Mouse (Mus musculus): ENCODE measurements around the gene Vps13c.
A peak's percentile ranks its signal among the peaks of the same experiment; 100 is the strongest.

Gene Vps13c

DNA sequence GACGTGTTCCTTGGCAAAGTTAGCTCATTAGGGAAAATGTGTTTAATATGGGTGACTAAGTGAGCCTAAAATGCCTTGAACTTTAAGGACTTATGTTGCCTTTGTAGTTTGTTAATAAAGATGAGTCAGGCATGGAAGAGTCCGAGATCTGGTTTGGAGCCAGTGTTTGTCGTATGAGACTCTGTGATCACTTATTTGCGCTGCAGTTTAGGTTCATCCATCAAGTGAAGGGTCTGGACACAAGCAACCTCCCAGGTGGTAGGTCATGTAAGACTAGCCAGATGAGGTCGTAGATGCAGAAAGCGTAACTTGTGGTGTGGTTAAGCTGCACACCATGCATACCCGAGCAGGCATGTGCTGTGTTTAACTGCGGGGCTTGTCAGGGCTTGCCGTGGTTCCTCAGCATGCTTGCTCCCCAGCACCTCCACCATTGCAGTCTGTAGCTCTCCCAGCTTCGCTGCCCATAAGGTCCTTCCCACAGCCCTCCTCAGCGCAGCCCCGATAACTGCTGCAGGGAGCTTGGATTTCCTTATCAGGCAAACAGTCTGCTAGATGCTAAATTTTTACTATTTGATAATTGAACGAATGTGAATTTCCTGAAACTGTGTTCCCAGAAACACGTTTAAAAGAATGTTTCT, 37.0 kb downstream of the Vps13c start:
- DNase-seq (ENCODE audit: low read depth, low spot score) = no peak

DNA sequence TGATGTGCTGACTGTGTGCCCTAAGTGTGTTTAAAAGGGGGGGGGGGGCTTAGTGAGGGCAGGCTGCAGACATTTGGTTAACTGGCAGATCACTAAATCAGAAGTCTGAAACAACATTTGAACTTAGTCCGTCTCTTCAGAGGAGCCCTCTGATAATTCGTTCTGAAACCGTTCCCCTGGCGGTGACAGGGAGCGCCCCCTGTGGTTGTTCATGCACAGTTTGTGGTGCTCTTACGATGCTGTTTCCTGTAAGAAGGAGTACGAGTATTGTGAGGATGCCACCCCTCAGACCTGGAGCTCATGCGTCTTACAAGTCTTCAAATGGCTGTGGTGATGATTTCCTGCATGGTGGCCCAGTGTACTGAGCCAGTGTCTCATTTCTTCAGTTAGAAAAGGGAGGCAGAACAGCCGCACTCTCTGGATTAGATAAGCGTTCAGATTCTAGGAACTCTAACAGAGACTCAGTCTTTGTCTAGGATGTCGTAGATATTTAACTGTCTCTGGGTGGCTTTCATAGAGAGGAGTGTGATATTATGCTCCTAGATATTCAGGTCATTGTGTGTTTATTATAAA, 38.1 kb downstream of the Vps13c start:
- DNase-seq (ENCODE audit: low read depth, low spot score) = no peak

DNA sequence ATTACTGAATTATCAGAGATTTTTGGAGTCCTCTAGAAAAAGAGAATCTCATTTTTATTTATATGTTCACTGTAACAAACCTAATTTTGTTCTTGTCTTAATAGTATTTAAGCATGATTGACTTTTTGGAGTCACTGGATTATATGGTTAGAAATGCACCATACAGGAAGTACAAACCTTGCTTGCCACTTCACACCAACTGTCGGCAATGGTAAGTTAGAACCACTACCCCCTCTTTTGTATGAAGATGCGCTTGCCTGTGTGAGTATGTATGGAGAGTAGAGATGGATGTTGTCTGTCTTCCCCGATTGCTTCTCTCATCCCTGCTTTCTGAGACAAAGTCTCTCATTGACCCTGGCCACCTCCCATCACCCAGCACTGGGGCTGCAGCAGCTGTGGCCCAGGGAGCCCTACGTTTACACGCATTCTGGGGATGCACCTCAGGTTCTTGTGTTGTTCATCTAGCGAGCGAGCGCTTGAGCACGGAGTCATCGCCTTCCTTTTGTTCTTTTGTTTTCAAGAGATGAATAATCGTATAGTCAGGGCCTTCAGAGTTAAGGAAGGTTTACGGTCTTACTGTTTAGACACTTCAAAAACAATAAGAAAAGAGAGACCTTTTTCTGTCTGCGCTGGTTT, 43.3 kb downstream of the Vps13c start:
- no peak for DNase-seq (ENCODE audit: low read depth, low spot score)

DNA sequence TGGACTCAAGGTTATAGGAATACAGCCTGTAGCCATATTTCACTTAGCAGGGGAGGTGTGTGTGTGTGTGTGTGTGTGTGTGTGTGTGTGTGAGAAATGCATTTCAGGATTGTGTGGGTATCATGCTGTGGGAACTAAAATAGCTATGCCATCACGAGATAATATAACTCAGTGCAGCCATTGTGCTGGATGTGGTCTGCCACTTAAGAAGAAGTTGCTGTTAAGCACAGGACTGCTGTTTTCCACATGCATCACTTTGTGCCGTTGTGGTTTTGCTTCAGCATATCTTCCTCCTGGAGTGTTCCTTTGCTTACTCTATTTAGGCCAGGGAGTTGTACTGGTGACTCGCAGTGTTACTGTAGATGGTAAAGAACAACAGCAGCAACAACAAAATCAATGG, 43.9 kb downstream of the Vps13c start:
- DNase-seq (ENCODE audit: low read depth, low spot score) = no peak

DNA sequence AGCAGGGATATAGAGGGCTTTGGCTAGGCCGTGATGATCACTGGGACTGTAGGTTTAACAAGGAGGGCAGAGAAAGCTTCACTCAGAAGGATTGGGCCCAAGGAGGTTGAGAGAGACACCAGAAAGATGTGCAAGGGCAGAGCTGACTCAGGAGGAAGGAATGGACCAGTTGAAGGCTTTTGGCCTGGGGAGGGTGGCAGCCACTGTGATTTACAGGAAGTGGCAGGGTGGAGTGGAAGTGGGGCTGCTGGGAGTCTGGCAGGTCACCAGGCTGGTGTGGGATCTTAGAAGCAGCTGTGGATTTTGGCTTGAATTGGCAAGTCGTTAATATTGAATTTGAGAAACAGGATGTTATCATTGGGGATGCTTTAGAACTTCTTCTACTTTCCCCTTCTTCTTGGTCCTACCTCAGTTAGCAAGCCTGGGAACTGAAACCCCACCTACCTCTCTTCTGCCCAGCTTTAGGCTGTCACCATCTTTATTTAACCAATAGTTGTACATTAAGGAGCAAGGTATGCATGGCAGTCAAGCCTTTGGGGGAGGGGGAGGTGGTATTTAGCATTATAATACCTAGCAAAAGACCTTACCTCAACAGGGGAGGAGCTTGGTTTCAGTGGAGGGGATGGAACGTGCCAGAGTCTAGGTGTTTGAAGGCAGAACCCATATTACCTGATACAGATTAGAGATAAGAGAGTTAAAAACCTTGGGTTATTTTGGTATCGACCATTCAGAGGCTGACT, 47.0 kb downstream of the Vps13c start:
- DNase-seq (ENCODE audit: low read depth, low spot score) = peak; percentile 70

DNA sequence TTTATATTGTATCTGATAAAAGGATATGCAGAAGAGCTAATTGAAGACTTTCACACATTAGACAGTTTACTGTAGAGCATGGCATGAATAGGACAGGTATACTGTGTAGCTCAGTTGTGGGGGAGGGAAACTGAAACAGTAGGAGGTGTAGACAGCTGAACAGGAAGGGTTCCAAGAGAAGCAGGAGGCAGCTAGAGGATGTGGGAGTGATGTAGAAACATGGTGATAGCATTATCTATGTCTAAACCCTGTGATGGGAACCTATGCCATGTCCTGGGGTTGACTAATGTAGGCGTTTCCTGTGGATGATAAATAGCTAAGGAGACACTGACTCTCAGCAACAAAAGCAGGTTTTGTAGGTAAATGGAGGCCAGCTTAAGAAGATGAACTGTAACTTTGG, 53.3 kb downstream of the Vps13c start:
- DNase-seq (ENCODE audit: low read depth, low spot score) = no peak

DNA sequence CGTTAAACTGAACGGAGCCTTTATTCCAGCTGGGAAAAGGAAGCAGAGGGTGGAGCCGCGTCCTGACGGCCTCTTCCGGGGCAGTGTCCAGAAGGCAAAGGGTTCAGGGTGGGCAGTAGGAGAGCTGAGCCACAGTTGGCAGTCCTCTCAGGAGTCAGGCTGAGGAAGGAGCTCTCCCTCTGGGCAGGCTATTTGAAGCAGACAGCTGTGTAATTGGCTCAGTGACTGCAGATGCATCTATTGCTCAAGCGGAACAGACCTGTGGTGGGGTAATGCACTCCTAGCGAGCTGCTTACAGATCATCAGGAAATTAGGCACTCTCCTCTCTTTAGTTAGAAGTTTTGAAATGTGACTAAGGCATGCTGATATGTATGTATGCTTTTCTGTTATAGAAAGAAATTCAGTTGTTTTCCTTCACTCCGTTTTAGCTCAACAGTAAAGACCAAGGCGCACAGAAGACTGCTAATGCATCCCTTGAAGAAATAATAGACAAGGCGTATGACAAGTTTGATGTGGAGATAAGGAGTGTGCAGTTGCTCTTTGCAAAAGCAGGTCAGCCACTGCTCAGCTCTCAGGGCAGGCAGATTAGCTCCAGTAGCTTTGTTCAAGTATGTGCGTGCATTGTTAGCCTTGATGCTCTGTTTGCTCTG, 56.6 kb downstream of the Vps13c start:
- DNase-seq (ENCODE audit: low read depth, low spot score) = no peak

DNA sequence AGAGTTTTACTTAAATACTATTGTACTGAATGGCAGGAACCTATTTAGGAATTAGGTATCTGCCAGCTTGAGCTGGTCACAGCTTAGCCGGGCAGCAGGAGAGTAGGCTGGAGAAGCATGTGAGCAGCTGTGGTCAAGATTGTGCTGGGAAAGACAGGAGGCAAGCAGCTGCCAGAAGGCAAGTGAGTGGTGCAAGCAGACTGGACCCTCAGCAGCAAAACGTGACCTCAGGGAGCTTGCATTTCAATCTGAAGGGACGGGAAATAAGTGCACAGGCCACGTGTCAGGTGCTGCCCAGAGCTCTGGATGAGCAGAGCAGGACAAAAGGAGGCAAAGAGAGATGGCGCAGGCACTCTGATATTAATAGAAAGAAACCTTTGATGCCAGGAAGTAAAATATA, 60.2 kb downstream of the Vps13c start:
- DNase-seq (ENCODE audit: low read depth, low spot score) = no peak

DNA sequence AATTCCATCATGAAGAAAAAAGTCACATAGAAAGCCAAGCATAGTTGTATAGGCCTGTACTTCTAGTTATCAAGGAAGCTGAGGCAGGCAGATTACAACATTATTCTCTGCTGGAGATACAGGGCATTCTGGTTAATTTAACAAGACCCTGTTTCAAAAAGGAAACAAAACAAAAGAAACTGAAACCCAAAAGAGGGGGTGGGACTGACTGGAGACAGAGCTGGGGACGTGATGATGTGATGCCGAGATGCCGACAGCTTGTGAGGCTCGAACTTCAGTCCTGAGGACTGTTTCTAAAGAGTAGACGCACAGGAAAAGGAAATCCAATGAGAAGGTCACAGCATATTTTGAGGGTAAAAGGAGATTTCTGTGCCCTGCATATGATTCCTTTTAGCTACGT, 64.2 kb downstream of the Vps13c start:
- DNase-seq (ENCODE audit: low read depth, low spot score) = no peak

DNA sequence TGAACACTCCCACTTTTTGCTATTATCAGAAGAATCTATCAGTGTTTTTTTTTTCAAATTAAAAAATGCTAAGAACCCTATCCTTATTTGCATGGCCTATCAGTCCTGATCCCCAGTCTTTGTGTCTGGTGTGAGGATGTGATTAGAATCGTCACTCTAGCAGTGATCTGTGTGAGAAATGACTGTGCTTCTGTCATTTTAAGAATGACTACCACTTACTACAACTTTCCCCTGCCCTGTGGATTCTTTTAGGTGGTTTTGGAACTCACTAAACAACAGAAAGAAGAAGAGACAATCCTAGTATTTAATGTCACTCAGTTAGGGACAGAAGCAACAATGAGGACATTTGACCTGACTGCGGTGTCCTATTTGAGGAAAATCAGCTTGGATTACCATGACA, 65.3 kb downstream of the Vps13c start:
- DNase-seq (ENCODE audit: low read depth, low spot score) = no peak

DNA sequence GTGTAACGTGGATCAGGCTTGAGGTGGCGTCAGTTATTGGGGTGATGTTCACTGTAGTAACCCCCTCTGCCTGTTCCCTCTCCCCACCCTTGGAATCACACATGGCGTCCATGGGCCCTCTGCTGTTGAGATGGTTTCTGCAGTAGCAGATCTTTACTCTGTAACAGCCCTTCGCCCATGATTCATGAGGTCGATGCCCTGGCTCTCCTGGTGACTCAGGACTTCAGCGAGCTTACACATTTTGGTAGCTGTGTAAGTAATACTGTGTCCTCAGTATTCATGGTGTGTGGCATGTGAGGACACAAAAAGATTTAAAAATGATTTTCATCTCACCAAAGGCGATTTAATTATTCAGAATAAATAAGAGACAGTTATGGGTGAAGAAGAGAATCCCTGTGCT, 74.5 kb downstream of the Vps13c start:
- peak; percentile 11 for DNase-seq (ENCODE audit: low read depth, low spot score)

DNA sequence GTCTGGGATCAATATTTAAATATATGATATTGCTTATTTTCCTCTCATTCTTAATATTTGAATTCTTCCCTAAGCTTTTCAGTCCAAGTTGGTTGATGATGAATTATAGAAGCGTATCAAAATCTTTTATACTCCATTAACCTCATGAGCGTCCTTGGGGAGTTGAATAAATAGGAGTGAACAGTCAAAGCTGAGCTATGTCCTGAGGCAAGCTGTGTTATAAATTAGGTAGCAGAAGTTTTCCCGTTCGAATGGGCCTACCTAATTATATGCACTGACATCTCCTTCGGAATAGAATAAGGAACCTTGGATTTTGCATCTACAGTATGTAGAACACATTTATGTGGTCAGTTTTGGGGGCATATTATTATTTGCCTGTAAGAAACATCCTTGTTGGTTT, 82.2 kb downstream of the Vps13c start:
- no peak for DNase-seq (ENCODE audit: low read depth, low spot score)

DNA sequence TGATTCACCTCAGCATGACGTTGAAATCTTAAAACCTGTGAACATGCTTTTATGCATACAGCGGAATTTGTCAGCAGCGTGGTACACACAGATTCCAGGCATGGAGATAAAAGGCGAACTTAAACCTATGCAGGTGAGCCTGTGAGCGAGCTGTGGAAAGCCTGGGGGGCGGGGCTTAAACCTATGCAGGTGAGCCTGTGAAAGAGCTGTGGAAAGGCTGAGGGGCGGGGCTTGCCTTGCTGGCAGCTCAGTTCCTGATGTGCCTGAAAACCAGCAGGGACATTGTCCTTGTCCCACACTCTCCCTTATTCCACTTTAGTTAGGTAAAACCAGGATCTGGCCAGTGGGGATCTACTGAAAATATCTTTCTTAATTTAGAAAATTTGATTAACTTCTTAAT, 90.4 kb downstream of the Vps13c start:
- DNase-seq (ENCODE audit: low read depth, low spot score) = no peak

DNA sequence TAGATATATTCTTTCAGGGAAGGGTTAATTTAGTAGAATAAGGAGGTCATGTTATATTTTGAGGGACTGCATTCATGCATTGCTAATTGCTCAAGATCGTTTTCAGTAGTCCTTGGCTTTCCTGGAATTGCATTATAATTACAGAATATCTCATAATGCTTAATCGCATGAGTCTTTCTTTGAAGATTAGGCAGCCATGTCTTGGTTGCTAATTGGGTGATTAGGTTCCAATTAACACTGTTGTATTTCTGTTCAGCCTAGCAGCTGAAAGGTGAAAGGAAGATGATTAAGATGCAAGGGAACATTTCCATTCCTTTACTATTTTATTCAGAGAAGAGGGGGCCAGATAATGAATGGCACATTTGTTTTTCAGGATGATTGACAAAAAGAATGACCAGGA, 97.1 kb downstream of the Vps13c start:
- DNase-seq (ENCODE audit: low read depth, low spot score) = no peak

DNA sequence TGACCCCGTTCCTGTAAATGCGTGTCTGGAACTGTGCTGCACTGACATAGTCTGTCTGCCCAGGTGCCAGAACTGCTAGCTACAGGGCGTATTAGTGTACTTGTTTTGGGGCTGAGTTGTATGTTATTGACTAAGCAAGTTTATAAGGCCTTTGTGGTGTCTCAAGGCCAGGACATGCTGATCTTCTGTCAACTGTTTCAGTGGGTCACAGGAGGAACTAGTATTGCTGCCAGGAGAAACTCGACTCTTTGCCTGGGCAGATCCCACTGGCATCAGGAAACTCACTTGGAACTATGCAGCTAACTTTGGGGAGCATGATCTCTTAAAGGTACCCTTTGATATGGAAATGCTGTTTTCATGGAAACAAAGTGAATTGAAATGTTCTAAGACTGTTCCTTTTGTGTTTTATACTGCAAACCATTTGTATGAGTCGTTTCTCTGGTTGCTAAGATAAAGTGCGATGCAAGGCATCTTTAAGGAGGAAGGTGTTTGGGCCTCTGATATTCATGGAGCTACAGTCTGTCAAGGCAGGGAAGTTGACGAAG, 115.3 kb downstream of the Vps13c start:
- DNase-seq (ENCODE audit: low read depth, low spot score) = no peak

DNA sequence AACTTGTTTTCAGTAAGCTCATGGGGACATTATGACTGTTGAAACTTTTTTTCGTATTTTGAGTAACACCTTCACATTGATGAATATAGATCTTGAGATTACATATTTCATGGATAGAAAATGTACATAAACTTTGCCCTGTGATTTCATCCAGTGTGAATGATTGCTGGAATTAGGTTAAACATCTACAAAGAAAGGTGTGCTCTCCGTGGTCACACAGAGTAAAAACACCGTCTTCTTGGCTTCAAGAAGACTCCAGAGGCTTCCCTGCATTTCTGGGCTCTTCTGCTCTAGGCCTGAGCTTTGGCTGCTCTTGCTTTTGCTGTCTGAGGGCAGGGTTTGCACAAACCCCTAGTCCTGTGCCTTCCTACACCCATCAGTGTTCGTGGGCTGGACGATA, 121.8 kb downstream of the Vps13c start:
- DNase-seq (ENCODE audit: low read depth, low spot score) = no peak

DNA sequence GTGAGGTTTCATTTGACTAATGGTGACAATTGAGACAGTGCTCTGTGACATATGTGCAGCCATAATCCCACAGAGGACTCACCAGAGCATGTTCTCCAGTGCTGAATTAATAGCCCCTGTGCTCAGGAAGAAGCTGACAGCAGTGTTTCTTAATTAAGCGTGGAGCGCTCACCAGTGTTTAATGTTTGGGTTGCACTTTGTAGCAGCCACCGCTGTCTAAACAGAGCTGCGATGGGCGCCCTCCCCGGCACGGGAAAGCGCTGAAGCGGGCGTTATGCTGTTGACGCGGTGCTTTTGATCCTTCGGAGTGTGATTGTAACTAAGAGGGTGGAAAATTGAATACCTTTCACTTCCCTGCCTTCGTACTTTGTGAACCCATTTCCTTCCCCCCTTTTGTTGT, 125.7 kb downstream of the Vps13c start:
- DNase-seq (ENCODE audit: low read depth, low spot score) = no peak

DNA sequence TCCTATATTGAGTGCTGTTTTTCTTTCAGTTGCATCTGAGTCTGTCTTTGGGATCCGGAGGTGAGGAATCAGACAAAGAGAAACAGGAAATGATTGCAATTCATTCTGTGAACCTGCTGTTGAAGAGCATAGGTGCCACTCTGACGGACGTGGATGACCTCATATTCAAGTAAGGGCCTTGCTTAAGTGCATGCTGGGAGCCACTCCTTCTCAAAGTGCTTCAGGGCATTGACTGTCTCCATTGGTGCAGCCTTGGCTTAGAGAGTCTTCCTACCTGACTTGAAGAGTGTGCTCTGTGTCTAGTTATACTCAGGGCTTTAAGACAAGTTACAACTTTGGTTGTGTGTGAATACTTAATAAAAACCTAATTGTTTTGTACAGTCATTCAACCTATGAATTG, 126.8 kb downstream of the Vps13c start:
- DNase-seq (ENCODE audit: low read depth, low spot score) = no peak

DNA sequence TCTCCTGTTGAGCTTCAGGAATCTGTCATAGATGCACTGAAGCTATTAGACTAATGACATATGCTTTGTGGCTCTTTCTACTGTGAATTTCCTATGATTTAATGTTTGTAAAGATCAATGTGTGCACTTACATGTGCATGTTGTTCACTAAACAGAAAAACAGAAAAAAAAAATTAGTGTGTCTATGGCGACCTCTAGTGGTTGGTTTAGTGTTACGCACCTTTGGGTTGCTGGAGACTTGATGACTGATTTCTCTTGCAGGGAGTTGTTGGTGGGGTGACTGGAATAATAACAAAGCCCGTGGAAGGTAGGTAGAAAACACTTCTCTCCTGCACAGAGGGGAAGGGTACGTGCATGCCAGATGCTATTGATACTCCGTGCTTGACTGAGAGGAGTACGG, 133.3 kb downstream of the Vps13c start:
- DNase-seq (ENCODE audit: low read depth, low spot score) = peak; percentile 76

DNA sequence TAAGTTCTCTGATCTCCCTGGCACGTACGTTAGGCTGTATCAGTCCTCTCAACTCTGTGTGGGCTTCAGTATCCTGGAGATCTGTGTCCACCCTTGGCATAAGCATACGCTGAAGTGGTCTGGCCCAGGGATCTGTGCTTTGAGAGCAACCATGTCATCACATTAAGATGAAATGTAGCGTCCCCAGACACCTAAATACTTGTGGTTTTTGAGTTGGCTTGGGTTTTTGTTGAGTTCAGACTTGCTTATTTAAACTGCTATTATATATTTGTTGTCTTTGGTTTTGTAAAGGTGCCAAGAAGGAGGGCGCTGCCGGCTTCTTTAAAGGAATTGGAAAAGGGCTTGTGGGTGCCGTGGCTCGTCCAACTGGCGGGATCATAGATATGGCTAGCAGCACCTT, 135.3 kb downstream of the Vps13c start:
- DNase-seq (ENCODE audit: low read depth, low spot score) = no peak

DNA sequence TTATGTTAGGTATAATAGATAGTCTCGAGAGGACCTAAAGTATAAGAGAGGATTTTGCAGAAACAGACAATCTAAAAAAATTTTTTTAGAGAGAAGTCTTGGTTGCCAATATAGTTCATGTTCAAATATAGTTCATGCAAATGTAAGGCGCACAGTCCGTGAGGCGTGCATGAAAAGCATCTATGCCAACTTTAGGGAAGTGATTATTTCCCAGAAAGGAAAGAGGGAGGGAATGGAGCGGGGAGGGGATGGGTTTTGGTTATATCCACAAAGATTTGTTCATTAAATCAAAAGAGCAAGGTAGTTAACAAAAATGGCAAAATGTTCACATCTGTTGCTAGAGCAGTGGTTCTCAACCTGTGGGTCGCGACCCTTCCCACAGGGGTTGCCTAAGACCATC, 166.4 kb downstream of the Vps13c start:
- no peak for DNase-seq (ENCODE audit: low read depth, low spot score)

DNA sequence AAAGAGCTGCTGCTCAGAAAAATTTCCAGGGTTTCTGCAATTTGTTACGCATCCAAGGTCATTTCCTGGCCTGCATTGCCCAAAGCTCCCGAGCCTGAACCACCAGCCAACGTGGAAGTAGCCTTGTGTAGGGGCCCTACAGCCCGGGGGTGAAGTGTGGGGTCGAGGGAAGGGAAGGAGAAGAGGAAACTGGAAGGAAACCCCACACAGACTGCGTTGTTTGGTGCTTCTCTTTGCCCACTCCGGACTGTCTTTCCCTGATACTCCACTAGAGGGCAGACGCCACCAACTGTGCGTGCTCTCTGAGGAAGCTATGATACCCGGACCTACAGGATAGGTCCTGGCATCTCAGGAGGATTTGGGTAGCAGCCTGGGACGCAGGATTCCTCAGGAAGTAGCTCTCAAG, 174.8 kb downstream of the Vps13c start:
- DNase-seq (ENCODE audit: low read depth, low spot score) = peak; percentile 74

All from 3T3-L1 (cell line).